Mouse (Mus musculus) G1E (cell line): ENCODE measurements around the gene Zfp180. TPM values are rescaled to one million over a fixed set of nuclear protein-coding genes. Genes with fewer than 3 reads are reported as not detected.

Experiments used
- ATAC-seq: 2 replicates; pipeline ENCODE4 v1.8.0; 2016; ENCODE audit warnings: mild to moderate bottlenecking; ENCODE audit not compliant: insufficient number of reproducible peaks, poor library complexity, low FRiP score, severe bottlenecking; ENCODE audit errors: extremely low read depth
- DNase-seq: peaks from one replicate; pipeline ENCODE4 v3.0.0; 2012; ENCODE audit warnings: low spot score
- H3K27me3 ChIP-seq: 2 replicates; pipeline ENCODE4 v1.6.1; 2012; ENCODE audit warnings: mild to moderate bottlenecking, low read length, inconsistent platforms; ENCODE audit not compliant: insufficient read depth
- H3K36me3 ChIP-seq: replicated peaks from 2 replicates; pipeline ENCODE3; 2012; ENCODE audit warnings: mild to moderate bottlenecking, inconsistent platforms
- H3K4me1 ChIP-seq: 2 replicates; pipeline ENCODE4 v1.6.1; 2012; ENCODE audit warnings: low read depth, low read length, inconsistent platforms, mixed read lengths; ENCODE audit not compliant: insufficient read depth
- H3K4me3 ChIP-seq: 2 replicates; pipeline ENCODE4 v1.5.1; 2012; ENCODE audit warnings: low read depth, mild to moderate bottlenecking, inconsistent platforms, low read length, moderate library complexity, mixed read lengths
- H3K9me3 ChIP-seq: replicated peaks from 2 replicates; pipeline ENCODE4 v1.6.1; 2012; ENCODE audit warnings: inconsistent platforms
- CTCF ChIP-seq: IDR thresholded peaks from 2 replicates; pipeline ENCODE4 v1.5.1; 2012; ENCODE audit warnings: low read depth, low read length, inconsistent platforms, mixed read lengths
- GATA1 ChIP-seq: IDR thresholded peaks from 2 replicates; pipeline ENCODE4 v1.6.1; 2012; ENCODE audit warnings: borderline replicate concordance, low read length, inconsistent platforms, mixed read lengths
- GATA2 ChIP-seq: IDR thresholded peaks from 2 replicates; pipeline ENCODE4 v1.6.1; 2012; ENCODE audit warnings: low read depth, low read length, inconsistent platforms, borderline replicate concordance
- POLR2AphosphoS5 ChIP-seq: IDR thresholded peaks from 2 replicates; pipeline ENCODE4 v1.6.1; 2012; ENCODE audit warnings: low read depth, low read length, inconsistent platforms; ENCODE audit not compliant: insufficient replicate concordance
- TAL1 ChIP-seq: conservative IDR thresholded peaks from 2 replicates; pipeline ENCODE4 v1.6.1; 2012; ENCODE audit warnings: low read depth, low read length, inconsistent platforms, mixed read lengths
- polyA plus RNA-seq: library from polyadenylated mRNA; stranded (reverse); fragments of >175 nt; gene quantifications from 2 replicates; pipeline ENCODE4 v1.2.3, GENCODE M21; 2012
- total RNA-seq, 2 experiments: library from RNA; stranded (forward) in 1 of 2; stranded (reverse) in 1 of 2; fragments of 200-1000 nt in 1 of 2; fragments of >200 nt in 1 of 2; fragmentation: Nextera tagmentation in 1 of 2; gene quantifications; 2 replicates each; pipeline ENCODE4 v1.2.3; 2014 to 2017

Zfp180 gene
- total and polyA plus RNA-seq, 3 experiments, result 13.9 to 19.2 (median 16.0) TPM

DNA sequence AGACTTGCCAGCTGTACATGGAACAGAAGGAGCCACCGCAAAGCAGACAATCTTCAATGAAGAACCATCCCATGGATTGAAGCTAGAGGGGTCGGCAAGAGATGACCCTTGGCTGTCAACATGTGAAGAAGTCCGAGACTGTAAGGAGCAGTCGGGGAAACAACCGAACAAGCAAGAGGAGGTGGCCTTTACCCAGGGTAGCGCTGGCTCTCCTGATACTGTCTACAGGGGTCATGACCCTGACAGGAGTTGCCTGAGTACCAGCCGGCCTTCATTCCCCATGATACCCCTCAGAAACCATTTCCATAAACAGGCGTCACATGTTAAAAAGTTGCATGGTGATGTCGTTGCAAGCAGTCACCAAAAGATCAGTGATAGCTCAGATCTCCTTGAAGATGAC lies 22.7 kb downstream of the Zfp180 start:
- no peak overlapping the region for H3K4me3 ChIP-seq
- H3K36me3 ChIP-seq, result peaks cover 88% of the 10 kb centered on the region
- DNase-seq (no peak), ATAC-seq (no peak)
- H3K9me3 ChIP-seq, result peaks cover 68% of the 10 kb centered on the region
- H3K4me1 ChIP-seq, result no peaks in the 10 kb centered on the region
- no peaks in the 10 kb centered on the region; the same call in 1 of the 2 replicates for H3K27me3 ChIP-seq
- TF ChIP-seq POLR2AphosphoS5 (no peak), GATA2 (no peak), GATA1 (no peak), TAL1 (no peak), CTCF (no peak)

- Histone ChIP-seq H3K9me3 (peaks cover 66% of the 10 kb centered on the region), H3K27me3 (no peaks in the 10 kb centered on the region; the same call in 1 of the 2 replicates), H3K4me1 (no peaks in the 10 kb centered on the region), H3K4me3 (no peak overlapping the region; the same call in 1 of the 2 replicates), H3K36me3 (peaks cover 80% of the 10 kb centered on the region)
- no peak for TF ChIP-seq GATA1
- no peak for TF ChIP-seq POLR2AphosphoS5
- no peak for TF ChIP-seq TAL1
- no peak for TF ChIP-seq GATA2
- TF ChIP-seq CTCF, result no peak
- DNase-seq (no peak), ATAC-seq (no peak)
Measured at GRCm38 (mm10) chr7:24105144-24105703, 23.5 kb downstream of the Zfp180 start.

DNA sequence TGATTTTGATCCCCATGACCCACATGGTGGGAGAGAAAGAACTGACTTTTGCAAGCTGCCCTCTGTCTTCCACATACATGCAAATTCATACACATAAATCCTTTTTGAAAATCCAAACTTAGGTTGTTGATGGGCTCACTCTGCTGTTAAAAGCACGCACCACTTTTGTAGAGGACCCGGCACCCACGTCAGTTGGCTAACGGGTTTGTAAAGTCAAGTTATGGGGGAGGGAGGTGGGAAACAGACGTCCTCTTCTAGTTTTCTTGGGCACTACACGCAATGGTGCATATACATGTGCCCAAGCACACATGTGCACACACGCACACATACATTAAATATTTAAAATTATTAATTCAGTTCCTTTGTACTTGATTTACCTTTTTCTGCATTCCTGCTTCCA lies 29.1 kb downstream of the Zfp180 start:
- H3K9me3 ChIP-seq, result peaks cover 26% of the 10 kb centered on the region
- peaks cover 32% of the 10 kb centered on the region for H3K36me3 ChIP-seq
- H3K4me1 ChIP-seq, result no peaks in the 10 kb centered on the region
- H3K4me3 ChIP-seq, result no peak overlapping the region
- no peak for DNase-seq
- TF ChIP-seq GATA2, result no peak
- TF ChIP-seq CTCF, result no peak
- no peak for TF ChIP-seq GATA1
- no peak for TF ChIP-seq POLR2AphosphoS5
- no peak for TF ChIP-seq TAL1
- ATAC-seq, result no peak
- no peaks in the 10 kb centered on the region; the same call in 1 of the 2 replicates for H3K27me3 ChIP-seq

DNA sequence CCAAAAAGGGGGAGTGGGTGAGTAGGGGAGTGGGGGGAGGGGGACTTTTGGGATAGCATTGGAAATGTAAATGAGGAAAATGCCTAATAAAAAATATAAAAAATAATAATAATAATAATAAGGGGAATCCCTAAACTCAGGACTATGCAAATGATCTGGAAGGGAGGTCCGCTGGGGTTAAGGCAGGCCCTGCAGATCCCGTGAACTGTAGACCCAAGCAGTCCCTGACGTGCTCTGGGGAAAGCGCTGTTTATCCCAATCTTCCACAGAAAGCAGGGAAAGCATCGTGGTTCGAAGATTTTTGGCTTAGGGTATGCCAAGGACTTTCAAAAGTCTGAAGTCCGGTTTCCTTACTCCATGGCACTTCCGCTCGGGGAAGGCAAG lies 30.0 kb downstream of the Zfp180 start:
- no peaks in the 10 kb centered on the region for H3K4me1 ChIP-seq
- DNase-seq (no peak), ATAC-seq (no peak)
- no peak overlapping the region for H3K4me3 ChIP-seq
- H3K36me3 ChIP-seq, result peaks cover 22% of the 10 kb centered on the region
- H3K9me3 ChIP-seq, result peaks cover 17% of the 10 kb centered on the region
- no peak for TF ChIP-seq TAL1
- no peak for TF ChIP-seq POLR2AphosphoS5
- no peak for TF ChIP-seq GATA1
- TF ChIP-seq GATA2, result no peak
- TF ChIP-seq CTCF, result no peak
- no peaks in the 10 kb centered on the region for H3K27me3 ChIP-seq

DNA sequence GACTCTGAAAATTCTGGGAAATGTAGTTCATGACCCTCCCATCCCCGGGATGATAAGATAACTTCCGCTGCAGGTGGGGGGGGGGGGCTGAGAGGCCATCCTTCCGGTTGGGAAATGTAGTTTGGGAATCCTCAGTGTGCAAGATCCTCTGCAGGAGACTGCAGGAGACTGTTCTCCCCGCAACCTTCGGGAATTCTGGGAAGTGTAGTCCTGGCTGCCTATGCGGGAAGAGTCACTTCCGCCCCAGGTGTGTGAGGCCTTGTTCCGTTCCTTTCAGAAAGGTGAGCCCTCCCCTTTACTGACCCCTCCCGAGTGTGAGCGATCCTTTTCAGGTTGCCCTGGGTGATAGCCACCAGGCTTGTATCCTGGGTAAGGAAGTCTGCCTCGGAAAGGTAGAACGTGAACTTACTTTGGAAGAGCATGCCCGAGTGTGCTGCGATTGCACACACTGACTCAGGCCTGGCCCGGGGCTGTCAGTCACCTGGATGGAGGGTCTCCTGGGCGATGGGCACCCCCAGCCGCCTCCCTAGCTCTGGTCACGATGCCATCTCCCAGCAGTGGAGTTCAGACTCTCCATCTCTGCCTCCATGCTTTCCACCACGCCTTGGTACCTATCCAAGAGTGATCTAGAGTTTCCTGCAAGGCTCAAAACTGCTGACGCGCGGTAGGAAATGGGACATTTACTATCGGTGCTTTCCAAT lies 30.6 kb downstream of the Zfp180 start, which contains the start of gene Zfp112:
Gene Zfp112, plus strand, starts transcription at position 159 of the 701 bp plus-strand sequence.
- H3K36me3 ChIP-seq, result peaks cover 17% of the 10 kb centered on the region
- no peak for ATAC-seq
- TF ChIP-seq TAL1, result no peak
- no peak for TF ChIP-seq POLR2AphosphoS5
- TF ChIP-seq GATA1, result no peak
- TF ChIP-seq GATA2, result no peak
- TF ChIP-seq CTCF, result no peak
- DNase-seq, result no peak
- no peaks in the 10 kb centered on the region for H3K27me3 ChIP-seq
- peaks cover 11% of the 10 kb centered on the region for H3K9me3 ChIP-seq
- H3K4me1 ChIP-seq, result no peaks in the 10 kb centered on the region
- no peak within 1 kb of the TSS for H3K4me3 ChIP-seq

DNA sequence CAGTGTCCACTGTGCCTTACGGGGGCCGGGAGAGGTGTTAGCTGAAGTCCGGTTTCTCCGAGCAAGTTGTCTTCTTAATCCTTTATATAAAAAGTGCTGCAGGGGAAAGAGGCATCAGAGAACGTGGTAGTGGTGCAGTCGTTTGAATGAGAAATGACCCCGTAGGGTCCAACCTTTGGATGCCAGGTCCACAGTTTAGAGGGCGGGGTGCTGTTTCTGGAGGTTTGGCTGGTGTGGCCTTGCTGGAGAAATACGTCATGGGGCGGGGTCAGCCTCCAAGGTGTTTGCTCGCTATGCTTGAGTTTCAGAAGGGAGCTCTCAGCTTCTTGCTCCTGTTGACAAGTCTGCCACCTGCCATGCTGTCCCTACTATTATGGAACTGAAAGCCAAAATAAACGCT lies 31.3 kb downstream of the Zfp180 start:
- Histone ChIP-seq H3K4me1 (no peaks in the 10 kb centered on the region), H3K9me3 (peaks cover 5% of the 10 kb centered on the region), H3K27me3 (no peaks in the 10 kb centered on the region), H3K4me3 (no peak overlapping the region), H3K36me3 (peaks cover 11% of the 10 kb centered on the region)
- no peak for ATAC-seq
- DNase-seq, result no peak
- TF ChIP-seq GATA1 (no peak), TAL1 (no peak), CTCF (no peak), GATA2 (no peak), POLR2AphosphoS5 (no peak)
